Mouse (Mus musculus) liver, postnatal 0 days (tissue): Measurements from ENCODE around the gene Mxra8. TPM values are rescaled to one million over a fixed set of nuclear protein-coding genes. Genes with fewer than 3 reads are reported as not detected.

ENCODE experiments used
- ATAC-seq: fragments of 200-750 bp; cut with Nextera tagmentation; 2 replicates; pipeline ENCODE4 v1.8.0; 2017; ENCODE audit warnings: mild to moderate bottlenecking, moderate library complexity
- DNase-seq: peaks from one replicate; pipeline ENCODE4 v3.0.0-alpha.2; 2016
- H3K27ac ChIP-seq: fragments of 300-500 bp; sonication (generic); 2 replicates; pipeline ENCODE4 v1.5.1; 2014; ENCODE audit warnings: antibody characterized with exemption, moderate library complexity, mild to moderate bottlenecking, low read depth
- H3K27me3 ChIP-seq: fragments of 300-500 bp; sonication (generic); 2 replicates; pipeline ENCODE4 v1.6.1; 2014; ENCODE audit warnings: low read length, control low read depth, mixed read lengths; ENCODE audit not compliant: insufficient read depth
- H3K36me3 ChIP-seq: fragments of 300-500 bp; sonication (generic); replicated peaks from 2 replicates; pipeline ENCODE4 v1.6.1; 2014; ENCODE audit warnings: mild to moderate bottlenecking, control low read depth, low read length, moderate library complexity, mixed read lengths; ENCODE audit not compliant: insufficient read depth
- H3K4me1 ChIP-seq: fragments of 300-500 bp; sonication (generic); 2 replicates; pipeline ENCODE4 v1.6.1; 2014; ENCODE audit warnings: antibody characterized with exemption, mild to moderate bottlenecking, control low read depth; ENCODE audit not compliant: insufficient read depth
- H3K4me2 ChIP-seq: fragments of 300-500 bp; sonication (generic); 2 replicates; pipeline ENCODE4 v1.6.1; 2014; ENCODE audit warnings: low read depth, mild to moderate bottlenecking, low read length, moderate library complexity, mixed read lengths
- H3K4me3 ChIP-seq: fragments of 300-500 bp; sonication (generic); 2 replicates; pipeline ENCODE4 v1.5.1; 2014; ENCODE audit warnings: low read depth, low read length
- H3K9ac ChIP-seq: fragments of 300-500 bp; sonication (generic); replicated peaks from 2 replicates; pipeline ENCODE4 v1.6.1; 2014; ENCODE audit warnings: mild to moderate bottlenecking, moderate library complexity
- H3K9me3 ChIP-seq: fragments of 300-500 bp; sonication (generic); 2 replicates; pipeline ENCODE4 v1.6.1; 2016; ENCODE audit warnings: mild to moderate bottlenecking, control low read depth, low read length, mixed read lengths
- CTCF ChIP-seq: sonication (generic); IDR thresholded peaks from 2 replicates; pipeline ENCODE4 v1.5.1; 2016; ENCODE audit warnings: antibody characterized with exemption, low read depth
- EP300 ChIP-seq: IDR thresholded peaks from 2 replicates; pipeline ENCODE4 v1.6.1; 2016; ENCODE audit warnings: antibody characterized with exemption, low read depth, mild to moderate bottlenecking
- WGBS: fragments of 180-500 bp; shearing (Covaris S2); extraction: QIAGEN DNeasy Blood & Tissue Kit; methylation state at CpG from one replicate; pipeline ENCODE4 v1.1.7; 2014; ENCODE audit not compliant: insufficient replicate concordance; 5-methylcytosine and 5-hydroxymethylcytosine counted together
- polyA plus RNA-seq: library from polyadenylated mRNA; unstranded; fragments of >200 nt; fragmentation: Nextera tagmentation; extraction: Ambion mirVana; gene quantifications from 2 replicates; pipeline ENCODE4 v1.2.1, GENCODE M21; 2015

The Mxra8 gene
- polyA plus RNA-seq, 1 experiment from 2014 or later: 14.4 TPM

- DNase-seq: no peak
- Histone ChIP-seq H3K9me3 (no peaks in the 10 kb centered on the region), H3K27ac (no peak overlapping the region), H3K4me3 (no peak overlapping the region), H3K4me1 (peaks cover 27% of the 10 kb centered on the region), H3K9ac (no peak overlapping the region), H3K36me3 (peaks cover 29% of the 10 kb centered on the region), H3K27me3 (no peaks in the 10 kb centered on the region), H3K4me2 (no peak overlapping the region)
- 83% methylated on average over 9 of the region's 9 CpGs for WGBS
- TF ChIP-seq EP300 (no peak), CTCF (no peak)
- ATAC-seq: no peak
Measured at GRCm38 (mm10) chr4:155853421-155853820, 13.9 kb downstream of the Mxra8 start.

- no peaks in the 10 kb centered on the region for H3K27me3 ChIP-seq
- ATAC-seq (no peak), DNase-seq (no peak)
- TF ChIP-seq EP300: no peak
- TF ChIP-seq CTCF: no peak
- no peak overlapping the region for H3K9ac ChIP-seq
- H3K4me1 ChIP-seq: peaks cover 12% of the 10 kb centered on the region
- H3K4me2 ChIP-seq: no peak overlapping the region
- no peak overlapping the region for H3K4me3 ChIP-seq
- H3K36me3 ChIP-seq: peaks cover 40% of the 10 kb centered on the region
- no peak overlapping the region for H3K27ac ChIP-seq
- WGBS: 93% methylated on average over 12 of the region's 12 CpGs
- H3K9me3 ChIP-seq: no peaks in the 10 kb centered on the region
Measured at GRCm38 (mm10) chr4:155854991-155855390, 15.5 kb downstream of the Mxra8 start.

DNA sequence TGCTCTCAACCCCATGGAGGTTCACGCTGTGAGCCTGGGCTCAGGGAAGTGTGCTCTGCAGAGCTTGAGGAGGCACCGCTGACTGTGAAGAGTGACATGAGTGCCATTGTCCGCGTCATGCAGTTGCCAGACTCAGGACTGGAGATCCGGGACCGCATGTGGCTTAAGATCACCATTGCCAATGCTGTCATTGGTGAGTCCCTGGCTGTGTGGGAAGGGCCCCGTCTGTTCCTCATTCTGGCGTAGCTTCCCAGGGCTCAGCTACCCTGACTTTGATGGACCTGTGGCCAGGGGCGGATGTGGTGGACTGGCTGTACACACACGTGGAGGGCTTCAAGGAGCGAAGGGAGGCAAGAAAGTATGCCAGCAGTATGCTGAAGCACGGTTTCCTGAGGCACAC lies 16.6 kb downstream of the Mxra8 start:
- WGBS: 88% methylated on average over 12 of the region's 12 CpGs
- H3K27me3 ChIP-seq: no peaks in the 10 kb centered on the region
- no peak overlapping the region for H3K27ac ChIP-seq
- H3K4me3 ChIP-seq: no peak overlapping the region
- peaks cover 4% of the 10 kb centered on the region for H3K4me1 ChIP-seq
- H3K36me3 ChIP-seq: peaks cover 40% of the 10 kb centered on the region
- H3K4me2 ChIP-seq: no peak overlapping the region
- ATAC-seq (no peak), DNase-seq (no peak)
- no peak overlapping the region for H3K9ac ChIP-seq
- H3K9me3 ChIP-seq: no peaks in the 10 kb centered on the region
- no peak for TF ChIP-seq CTCF
- TF ChIP-seq EP300: no peak

- Histone ChIP-seq H3K27ac (no peak overlapping the region), H3K4me1 (no peaks in the 10 kb centered on the region), H3K27me3 (no peaks in the 10 kb centered on the region), H3K4me3 (no peak overlapping the region), H3K9ac (no peak overlapping the region), H3K9me3 (no peaks in the 10 kb centered on the region), H3K4me2 (no peak overlapping the region), H3K36me3 (peaks cover 40% of the 10 kb centered on the region)
- ATAC-seq (no peak), DNase-seq (no peak)
- TF ChIP-seq EP300 (no peak), CTCF (no peak)
- WGBS: 63% methylated on average over 3 of the region's 3 CpGs
Measured at GRCm38 (mm10) chr4:155856881-155857280, 17.4 kb downstream of the Mxra8 start.

DNA sequence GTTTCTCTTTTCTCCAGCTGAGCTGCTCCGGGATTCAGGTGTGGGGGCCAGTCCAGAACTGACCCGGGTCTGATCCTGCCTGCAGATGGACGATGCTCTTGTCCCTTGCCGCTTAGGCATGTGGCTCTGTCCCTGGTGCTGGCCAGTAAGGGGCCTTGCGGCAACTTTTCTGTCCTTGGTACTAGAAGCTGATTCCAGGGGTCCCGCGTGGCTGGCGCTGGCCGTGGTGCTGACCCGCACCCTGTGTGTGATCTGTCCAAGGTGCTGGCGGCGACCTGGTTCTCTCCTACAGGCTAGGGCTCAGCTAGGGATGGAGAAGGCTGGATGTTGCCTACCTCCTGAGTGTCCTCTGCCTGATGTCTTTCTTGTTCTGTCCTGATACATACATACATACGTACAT lies 19.8 kb downstream of the Mxra8 start:
- Histone ChIP-seq H3K9ac (no peak overlapping the region), H3K4me1 (no peaks in the 10 kb centered on the region), H3K4me3 (no peak overlapping the region), H3K27ac (no peak overlapping the region), H3K4me2 (no peak overlapping the region), H3K36me3 (peaks cover 40% of the 10 kb centered on the region), H3K27me3 (no peaks in the 10 kb centered on the region), H3K9me3 (no peaks in the 10 kb centered on the region)
- TF ChIP-seq CTCF (no peak), EP300 (no peak)
- DNase-seq (peak; percentile 80), ATAC-seq (peak; percentile 43)
- WGBS: 29% methylated on average over 13 of the region's 13 CpGs

DNA sequence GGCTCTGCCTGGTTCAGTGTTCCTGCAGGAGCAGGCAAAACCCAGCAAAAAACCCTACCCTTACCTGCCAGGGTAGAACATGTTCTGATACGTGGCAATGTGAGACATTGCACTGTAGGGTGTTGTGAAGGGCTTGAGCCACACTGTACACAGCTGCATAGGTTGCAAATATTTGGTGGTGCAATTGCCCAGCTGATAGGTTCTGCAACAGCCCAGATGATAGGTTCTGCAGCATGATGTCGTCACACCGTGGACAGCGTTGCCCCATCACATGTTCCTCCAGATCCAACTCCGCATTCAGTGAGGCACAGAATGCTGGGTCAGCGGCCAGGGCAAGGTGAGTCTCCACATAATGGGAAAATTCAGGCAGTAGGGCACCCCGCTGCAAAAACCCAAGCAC lies 22.3 kb downstream of the Mxra8 start:
- Histone ChIP-seq H3K4me1 (no peaks in the 10 kb centered on the region), H3K4me2 (no peak overlapping the region), H3K36me3 (peaks cover 35% of the 10 kb centered on the region), H3K9me3 (no peaks in the 10 kb centered on the region), H3K27me3 (no peaks in the 10 kb centered on the region), H3K9ac (no peak overlapping the region), H3K4me3 (no peak overlapping the region), H3K27ac (no peak overlapping the region)
- ATAC-seq: peak; percentile 62
- TF ChIP-seq CTCF (no peak), EP300 (no peak)
- WGBS: 75% methylated on average over 7 of the region's 7 CpGs
- DNase-seq: no peak

- peaks cover 33% of the 10 kb centered on the region for H3K36me3 ChIP-seq
- H3K27ac ChIP-seq: no peak within 1 kb of the TSS
- peaks cover 2% of the 10 kb centered on the region for H3K4me1 ChIP-seq
- no peaks in the 10 kb centered on the region for H3K9me3 ChIP-seq
- DNase-seq (no peak), ATAC-seq (no peak)
- no peak within 1 kb of the TSS for H3K4me2 ChIP-seq
- 74% methylated on average over 5 of the region's 5 CpGs for WGBS
- TF ChIP-seq CTCF: no peak
- no peak for TF ChIP-seq EP300
- H3K9ac ChIP-seq: no peak within 1 kb of the TSS
- H3K27me3 ChIP-seq: no peaks in the 10 kb centered on the region
- no peak within 1 kb of the TSS for H3K4me3 ChIP-seq
Measured at GRCm38 (mm10) chr4:155863001-155863400, 23.5 kb downstream of the Mxra8 start, which contains the start of gene Tas1r3. Tas1r3 (minus strand) TSS chr4:155863362.
